Mouse (Mus musculus) G1E (cell line): ENCODE results near the gene Zc3h10. TPM values are rescaled to one million over a fixed set of nuclear protein-coding genes. Genes with fewer than 3 reads are reported as not detected.
"Not testable (repeated sequence)": the region's sequence is repeated elsewhere in the genome, so short reads cannot be mapped to it uniquely, and the experiment has no call there.

ENCODE experiments used
- ATAC-seq: 2 replicates; pipeline ENCODE4 v1.8.0; 2016; ENCODE audit warnings: mild to moderate bottlenecking; ENCODE audit not compliant: insufficient number of reproducible peaks, poor library complexity, low FRiP score, severe bottlenecking; ENCODE audit errors: extremely low read depth
- DNase-seq: peaks from one replicate; pipeline ENCODE4 v3.0.0; 2012; ENCODE audit warnings: low spot score
- H3K27me3 ChIP-seq: 2 replicates; pipeline ENCODE4 v1.6.1; 2012; ENCODE audit warnings: mild to moderate bottlenecking, low read length, inconsistent platforms; ENCODE audit not compliant: insufficient read depth
- H3K36me3 ChIP-seq: replicated peaks from 2 replicates; pipeline ENCODE3; 2012; ENCODE audit warnings: mild to moderate bottlenecking, inconsistent platforms
- H3K4me1 ChIP-seq: 2 replicates; pipeline ENCODE4 v1.6.1; 2012; ENCODE audit warnings: low read depth, low read length, inconsistent platforms, mixed read lengths; ENCODE audit not compliant: insufficient read depth
- H3K4me3 ChIP-seq: 2 replicates; pipeline ENCODE4 v1.5.1; 2012; ENCODE audit warnings: low read depth, mild to moderate bottlenecking, inconsistent platforms, low read length, moderate library complexity, mixed read lengths
- H3K9me3 ChIP-seq: replicated peaks from 2 replicates; pipeline ENCODE4 v1.6.1; 2012; ENCODE audit warnings: inconsistent platforms
- CTCF ChIP-seq: IDR thresholded peaks from 2 replicates; pipeline ENCODE4 v1.5.1; 2012; ENCODE audit warnings: low read depth, low read length, inconsistent platforms, mixed read lengths
- GATA1 ChIP-seq: IDR thresholded peaks from 2 replicates; pipeline ENCODE4 v1.6.1; 2012; ENCODE audit warnings: borderline replicate concordance, low read length, inconsistent platforms, mixed read lengths
- GATA2 ChIP-seq: IDR thresholded peaks from 2 replicates; pipeline ENCODE4 v1.6.1; 2012; ENCODE audit warnings: low read depth, low read length, inconsistent platforms, borderline replicate concordance
- POLR2AphosphoS5 ChIP-seq: IDR thresholded peaks from 2 replicates; pipeline ENCODE4 v1.6.1; 2012; ENCODE audit warnings: low read depth, low read length, inconsistent platforms; ENCODE audit not compliant: insufficient replicate concordance
- TAL1 ChIP-seq: conservative IDR thresholded peaks from 2 replicates; pipeline ENCODE4 v1.6.1; 2012; ENCODE audit warnings: low read depth, low read length, inconsistent platforms, mixed read lengths
- polyA plus RNA-seq: library from polyadenylated mRNA; stranded (reverse); fragments of >175 nt; gene quantifications from 2 replicates; pipeline ENCODE4 v1.2.3, GENCODE M21; 2012
- total RNA-seq, 2 experiments: library from RNA; stranded (forward) in 1 of 2; stranded (reverse) in 1 of 2; fragments of 200-1000 nt in 1 of 2; fragments of >200 nt in 1 of 2; fragmentation: Nextera tagmentation in 1 of 2; gene quantifications; 2 replicates each; pipeline ENCODE4 v1.2.3; 2014 to 2017

Gene Zc3h10
- total and polyA plus RNA-seq, 3 experiments = 7.2 to 21.1 (median 12.0) TPM

- TF ChIP-seq GATA2 (no peak), CTCF (no peak), POLR2AphosphoS5 (no peak), TAL1 (no peak), GATA1 (no peak)
- ATAC-seq = no peak
- peaks cover 75% of the 10 kb centered on the region for H3K4me1 ChIP-seq
- peaks cover 46% of the 10 kb centered on the region for H3K36me3 ChIP-seq
- H3K4me3 ChIP-seq = peak overlapping the region; percentile 73
- no peaks in the 10 kb centered on the region for H3K27me3 ChIP-seq
- no peaks in the 10 kb centered on the region for H3K9me3 ChIP-seq
- DNase-seq = no peak
These were observed 52.3 kb downstream of the Zc3h10 start for GRCm38 (mm10) chr10:128495270-128495669.

- H3K9me3 ChIP-seq = no peaks in the 10 kb centered on the region
- H3K27me3 ChIP-seq = no peaks in the 10 kb centered on the region
- ATAC-seq = no peak
- peak; percentile 42 for DNase-seq
- H3K4me1 ChIP-seq = peaks cover 75% of the 10 kb centered on the region
- TF ChIP-seq GATA1 (no peak), TAL1 (no peak), CTCF (no peak), POLR2AphosphoS5 (no peak), GATA2 (no peak)
- peaks cover 52% of the 10 kb centered on the region for H3K36me3 ChIP-seq
- H3K4me3 ChIP-seq = peak overlapping the region; percentile 73
These were observed 52.8 kb downstream of the Zc3h10 start for GRCm38 (mm10) chr10:128494667-128495245.

- H3K36me3 ChIP-seq = peaks cover 59% of the 10 kb centered on the region
- no peaks in the 10 kb centered on the region for H3K27me3 ChIP-seq
- TF ChIP-seq GATA1 = no peak
- TF ChIP-seq POLR2AphosphoS5 = no peak; the same call in 1 of the 2 replicates
- TF ChIP-seq GATA2 = no peak
- peak; percentile 84 for ATAC-seq
- peaks cover 72% of the 10 kb centered on the region for H3K4me1 ChIP-seq
- H3K4me3 ChIP-seq = peak within 1 kb of the TSS; percentile 73
- H3K9me3 ChIP-seq = no peaks in the 10 kb centered on the region
- DNase-seq = peak; percentile 90
These were observed 53.6 kb downstream of the Zc3h10 start, which contains the start of gene Myl6 for GRCm38 (mm10) chr10:128493695-128494666. TSS of gene Myl6 (minus strand) at chr10:128494145.

- H3K36me3 ChIP-seq = peaks cover 66% of the 10 kb centered on the region
- ATAC-seq (no peak), DNase-seq (no peak)
- no peaks in the 10 kb centered on the region for H3K27me3 ChIP-seq
- peaks cover 69% of the 10 kb centered on the region for H3K4me1 ChIP-seq
- H3K9me3 ChIP-seq = no peaks in the 10 kb centered on the region
- peak overlapping the region; percentile 73 for H3K4me3 ChIP-seq
- no peak for TF ChIP-seq CTCF
- TF ChIP-seq GATA1 = no peak
- TF ChIP-seq TAL1 = no peak
- TF ChIP-seq GATA2 = no peak
- no peak; the same call in 1 of the 2 replicates for TF ChIP-seq POLR2AphosphoS5
These were observed 54.3 kb downstream of the Zc3h10 start for GRCm38 (mm10) chr10:128493319-128493694.

- Histone ChIP-seq H3K27me3 (no peaks in the 10 kb centered on the region), H3K9me3 (no peaks in the 10 kb centered on the region), H3K4me3 (peak overlapping the region; percentile 73), H3K4me1 (peaks cover 64% of the 10 kb centered on the region), H3K36me3 (peaks cover 71% of the 10 kb centered on the region)
- DNase-seq = peak; percentile 54
- TF ChIP-seq GATA1 (no peak), TAL1 (no peak), GATA2 (no peak), POLR2AphosphoS5 (no peak), CTCF (no peak)
- ATAC-seq = peak; percentile 47
These were observed 54.8 kb downstream of the Zc3h10 start for GRCm38 (mm10) chr10:128492633-128493311.

- ATAC-seq, H3K27me3 ChIP-seq, H3K9me3 ChIP-seq, DNase-seq: not testable (repeated sequence)
- Histone ChIP-seq H3K4me1 (peaks cover 57% of the 10 kb centered on the region), H3K4me3 (peak overlapping the region; percentile 73; the same call in 1 of the 2 replicates), H3K36me3 (peaks cover 75% of the 10 kb centered on the region)
These were observed 55.5 kb downstream of the Zc3h10 start for GRCm38 (mm10) chr10:128492051-128492450.

Other genes with a start within 250 kb of the Zc3h10 start
Only the 20 nearest of the 25 such genes appear.
- 28.8 and 29.8 TPM in 2 replicates for gene Coq10a, start 178.8 kb downstream of the Zc3h10 start, total RNA-seq (2014; fragmentation: Nextera tagmentation)
- gene Coq10a, start 178.8 kb downstream of the Zc3h10 start, total RNA-seq (2017) = 24.9 and 27.4 TPM in 2 replicates
- gene Coq10a, start 178.8 kb downstream of the Zc3h10 start, polyA plus RNA-seq = 7.3 and 8.7 TPM in 2 replicates
- 72.9 and 80.4 TPM in 2 replicates for gene Ankrd52, start 170.7 kb downstream of the Zc3h10 start, total RNA-seq (2014; fragmentation: Nextera tagmentation)
- 5.9 and 6.6 TPM in 2 replicates for gene Ankrd52, start 170.7 kb downstream of the Zc3h10 start, total RNA-seq (2017)
- 68.3 and 75.9 TPM in 2 replicates for gene Ankrd52, start 170.7 kb downstream of the Zc3h10 start, polyA plus RNA-seq
- gene Slc39a5, start 146.5 kb downstream of the Zc3h10 start, total RNA-seq (2014; fragmentation: Nextera tagmentation) = not detected in 2 replicates
- not detected in 2 replicates for gene Slc39a5, start 146.5 kb downstream of the Zc3h10 start, total RNA-seq (2017)
- not detected in 2 replicates for gene Slc39a5, start 146.5 kb downstream of the Zc3h10 start, polyA plus RNA-seq
- gene Nabp2, start 136.3 kb downstream of the Zc3h10 start, total RNA-seq (2014; fragmentation: Nextera tagmentation) = 121 and 148 TPM in 2 replicates
- 34.2 and 37.3 TPM in 2 replicates for gene Nabp2, start 136.3 kb downstream of the Zc3h10 start, total RNA-seq (2017)
- gene Nabp2, start 136.3 kb downstream of the Zc3h10 start, polyA plus RNA-seq = 152 and 197 TPM in 2 replicates
- 21.7 and 26.8 TPM in 2 replicates for gene Rnf41, start 136.1 kb downstream of the Zc3h10 start, total RNA-seq (2014; fragmentation: Nextera tagmentation)
- gene Rnf41, start 136.1 kb downstream of the Zc3h10 start, total RNA-seq (2017) = 16.6 and 17.8 TPM in 2 replicates
- gene Rnf41, start 136.1 kb downstream of the Zc3h10 start, polyA plus RNA-seq = 11.7 and 14.6 TPM in 2 replicates
- 100 and 109 TPM in 2 replicates for gene Smarcc2, start 88.5 kb downstream of the Zc3h10 start, total RNA-seq (2014; fragmentation: Nextera tagmentation)
- gene Smarcc2, start 88.5 kb downstream of the Zc3h10 start, total RNA-seq (2017) = 36.3 and 47.4 TPM in 2 replicates
- 153 and 174 TPM in 2 replicates for gene Smarcc2, start 88.5 kb downstream of the Zc3h10 start, polyA plus RNA-seq
- gene Myl6, start 53.6 kb downstream of the Zc3h10 start, total RNA-seq (2014; fragmentation: Nextera tagmentation) = 207 and 266 TPM in 2 replicates
- gene Myl6, start 53.6 kb downstream of the Zc3h10 start, total RNA-seq (2017) = 1,414 and 1,457 TPM in 2 replicates
- gene Myl6, start 53.6 kb downstream of the Zc3h10 start, polyA plus RNA-seq = 273 and 359 TPM in 2 replicates
- 11.4 and 13.1 TPM in 2 replicates for gene Myl6b, start 49.1 kb downstream of the Zc3h10 start, total RNA-seq (2014; fragmentation: Nextera tagmentation)
- 1.7 and 2.0 TPM in 2 replicates for gene Myl6b, start 49.1 kb downstream of the Zc3h10 start, total RNA-seq (2017)
- 14.7 and 17.4 TPM in 2 replicates for gene Myl6b, start 49.1 kb downstream of the Zc3h10 start, polyA plus RNA-seq
- gene Esyt1, start 21.9 kb downstream of the Zc3h10 start, total RNA-seq (2014; fragmentation: Nextera tagmentation) = 31.8 and 36.0 TPM in 2 replicates
- 98.1 and 107 TPM in 2 replicates for gene Esyt1, start 21.9 kb downstream of the Zc3h10 start, total RNA-seq (2017)
- gene Esyt1, start 21.9 kb downstream of the Zc3h10 start, polyA plus RNA-seq = 72.2 and 80.2 TPM in 2 replicates
- 2,429 and 2,736 TPM in 2 replicates for gene Rpl41, start 1.5 kb upstream of the Zc3h10 start, total RNA-seq (2014; fragmentation: Nextera tagmentation)
- gene Rpl41, start 1.5 kb upstream of the Zc3h10 start, total RNA-seq (2017) = 5,596 and 6,924 TPM in 2 replicates
- 10,155 and 11,415 TPM in 2 replicates for gene Rpl41, start 1.5 kb upstream of the Zc3h10 start, polyA plus RNA-seq
- gene Pa2g4, start 18.2 kb upstream of the Zc3h10 start, total RNA-seq (2014; fragmentation: Nextera tagmentation) = 692 and 813 TPM in 2 replicates
- gene Pa2g4, start 18.2 kb upstream of the Zc3h10 start, total RNA-seq (2017) = 212 and 245 TPM in 2 replicates
- 659 and 767 TPM in 2 replicates for gene Pa2g4, start 18.2 kb upstream of the Zc3h10 start, polyA plus RNA-seq
- gene Erbb3, start 41.9 kb upstream of the Zc3h10 start, total RNA-seq (2014; fragmentation: Nextera tagmentation) = 2.0 and 2.2 TPM in 2 replicates
- 0.35 and 0.49 TPM in 2 replicates for gene Erbb3, start 41.9 kb upstream of the Zc3h10 start, total RNA-seq (2017)
- 0.15 and 0.17 TPM in 2 replicates for gene Erbb3, start 41.9 kb upstream of the Zc3h10 start, polyA plus RNA-seq
- 4,124 and 4,641 TPM in 2 replicates for gene Rps26, start 79.0 kb upstream of the Zc3h10 start, total RNA-seq (2014; fragmentation: Nextera tagmentation)
- 1,044 and 1,182 TPM in 2 replicates for gene Rps26, start 79.0 kb upstream of the Zc3h10 start, total RNA-seq (2017)
- 4,182 and 5,947 TPM in 2 replicates for gene Rps26, start 79.0 kb upstream of the Zc3h10 start, polyA plus RNA-seq
- gene Ikzf4, start 98.2 kb upstream of the Zc3h10 start, total RNA-seq (2014; fragmentation: Nextera tagmentation) = 11.4 and 11.7 TPM in 2 replicates
- gene Ikzf4, start 98.2 kb upstream of the Zc3h10 start, total RNA-seq (2017) = 1.7 and 2.8 TPM in 2 replicates
- gene Ikzf4, start 98.2 kb upstream of the Zc3h10 start, polyA plus RNA-seq = 6.7 and 7.0 TPM in 2 replicates
- 4.6 and 8.7 TPM in 2 replicates for gene Suox, start 126.3 kb upstream of the Zc3h10 start, total RNA-seq (2014; fragmentation: Nextera tagmentation)
- gene Suox, start 126.3 kb upstream of the Zc3h10 start, total RNA-seq (2017) = 8.1 and 8.4 TPM in 2 replicates
- gene Suox, start 126.3 kb upstream of the Zc3h10 start, polyA plus RNA-seq = 0.96 and 1.7 TPM in 2 replicates
- gene Rab5b, start 148.5 kb upstream of the Zc3h10 start, total RNA-seq (2014; fragmentation: Nextera tagmentation) = 49.1 TPM in 2 replicates
- 48.0 and 52.7 TPM in 2 replicates for gene Rab5b, start 148.5 kb upstream of the Zc3h10 start, total RNA-seq (2017)
- gene Rab5b, start 148.5 kb upstream of the Zc3h10 start, polyA plus RNA-seq = 17.5 and 20.0 TPM in 2 replicates
- 0.58 and 2.4 TPM in 2 replicates for gene Pmel, start 156.4 kb upstream of the Zc3h10 start, total RNA-seq (2014; fragmentation: Nextera tagmentation)
- 0.76 and 1.0 TPM in 2 replicates for gene Pmel, start 156.4 kb upstream of the Zc3h10 start, total RNA-seq (2017)
- gene Pmel, start 156.4 kb upstream of the Zc3h10 start, polyA plus RNA-seq = 0.05 and 0.06 TPM in 2 replicates
- gene Cdk2, start 157.3 kb upstream of the Zc3h10 start, total RNA-seq (2014; fragmentation: Nextera tagmentation) = 108 and 117 TPM in 2 replicates
- gene Cdk2, start 157.3 kb upstream of the Zc3h10 start, total RNA-seq (2017) = 109 and 113 TPM in 2 replicates
- gene Cdk2, start 157.3 kb upstream of the Zc3h10 start, polyA plus RNA-seq = 34.7 and 36.3 TPM in 2 replicates
- gene Dgka, start 197.1 kb upstream of the Zc3h10 start, total RNA-seq (2014; fragmentation: Nextera tagmentation) = 6.8 and 8.4 TPM in 2 replicates
- 3.3 TPM in 2 replicates for gene Dgka, start 197.1 kb upstream of the Zc3h10 start, total RNA-seq (2017)
- 0.19 and 0.50 TPM in 2 replicates for gene Dgka, start 197.1 kb upstream of the Zc3h10 start, polyA plus RNA-seq
- 78.7 and 93.7 TPM in 2 replicates for gene Pym1, start 200.1 kb upstream of the Zc3h10 start, total RNA-seq (2014; fragmentation: Nextera tagmentation)
- gene Pym1, start 200.1 kb upstream of the Zc3h10 start, total RNA-seq (2017) = 44.3 and 47.3 TPM in 2 replicates
- gene Pym1, start 200.1 kb upstream of the Zc3h10 start, polyA plus RNA-seq = 144 and 169 TPM in 2 replicates